Mouse (Mus musculus) liver, postnatal 0 days (tissue): Measurements from ENCODE around the gene Wdr54.

Experiments
- CTCF ChIP-seq: sonication (generic); IDR thresholded peaks from 2 replicates; pipeline ENCODE4 v1.5.1; 2016; ENCODE audit warnings: antibody characterized with exemption, low read depth
- EP300 ChIP-seq: IDR thresholded peaks from 2 replicates; pipeline ENCODE4 v1.6.1; 2016; ENCODE audit warnings: antibody characterized with exemption, low read depth, mild to moderate bottlenecking

DNA sequence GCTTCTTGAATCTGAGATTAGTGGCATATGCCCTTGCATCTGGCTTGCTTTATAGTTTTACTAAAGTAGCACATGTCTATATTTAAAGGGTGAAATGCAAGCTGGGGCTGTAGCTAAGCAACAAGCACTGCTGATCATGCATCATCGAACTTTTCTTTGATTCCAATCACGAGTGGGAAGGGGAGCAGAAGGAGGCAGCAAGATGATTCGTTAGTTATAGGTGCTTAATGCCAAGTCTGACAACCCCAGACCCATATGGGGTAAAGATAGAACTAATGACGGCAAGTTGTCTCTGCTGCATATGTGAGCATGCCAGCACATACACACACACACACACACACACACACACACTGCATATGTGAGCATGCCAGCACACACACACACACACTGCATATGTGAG lies 52.0 kb downstream of the Wdr54 start:
- no peak for TF ChIP-seq CTCF
- no peak for TF ChIP-seq EP300
